Comparison of ENCODE assay signal across 24 mouse cellular contexts in the genomic region with DNA sequence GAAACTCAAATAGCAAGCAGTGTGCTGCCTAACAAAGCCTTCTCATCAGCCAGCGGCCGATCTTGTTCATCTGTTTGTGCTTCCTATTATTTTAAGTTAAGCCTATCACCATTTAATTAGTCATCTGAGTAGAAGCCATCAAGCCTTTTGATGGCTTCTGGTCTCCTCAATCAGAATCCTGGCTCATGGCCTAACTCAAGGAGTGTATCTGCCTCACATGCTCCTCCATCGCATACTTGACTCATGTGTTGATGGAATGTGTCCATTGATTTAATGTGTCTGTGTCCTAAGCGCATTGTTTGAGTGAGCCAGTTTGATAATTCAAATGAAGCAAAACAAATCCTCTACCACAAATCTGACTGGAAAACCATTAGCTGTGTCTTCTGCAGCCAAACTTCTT.
DNase-seq lines count a peak whose midpoint lies in the region; ATAC-seq and TF ChIP-seq lines count a peak whose summit lies in the region.
"Had no signal": no experiment of that assay in that cellular context is flagged by ENCODE, and none has a peak within 500 bp of the region (broad histone marks: within the 10 kb centered on the region; RNA-seq: fewer than 3 reads in every experiment).

No protein-coding gene starts in this region.

- no peak overlapping the region for H3K4me3 ChIP-seq in lung, embryonic 14.5 days (ENCODE audit: low read depth, low read length)
- H3K4me3 ChIP-seq in lung, embryonic 16.5 days (ENCODE audit: low read length): no peak overlapping the region
- H3K4me3 ChIP-seq in lung, adult 2 months (replicated peaks; ENCODE audit: extremely low read depth, low read depth, low read length): no peak overlapping the region
- H3K4me3 ChIP-seq: embryonic facial prominence, embryonic 13.5 days; embryonic facial prominence, embryonic 15.5 days; erythroblast, embryonic 14.5 days; forebrain, embryonic 10.5 days; forebrain, embryonic 12.5 days had no signal

- peak; percentile 61 for DNase-seq in lung, embryonic 14.5 days
- no peak for DNase-seq in lung, postnatal 14 days
- no peak for DNase-seq in lung, adult 2 months
- peak; percentile 3 for DNase-seq in lung, postnatal 36 days
- no peak for DNase-seq in lung, postnatal 4 days
- no peak for DNase-seq in embryo, embryonic 9.5 days (ENCODE audit: extremely low spot score)
- DNase-seq: adrenal gland, adult 8-10 months; adrenal gland, postnatal 14 days; adrenal gland, postnatal 36 days; cerebellum, adult 11-12 months; cerebellum, adult 2 months; cerebellum, adult 9-10 months; cerebellum, postnatal 10 days; cerebellum, postnatal 25 days had no signal

- H3K27ac ChIP-seq in lung, embryonic 14.5 days (ENCODE audit: low read depth): no peak overlapping the region
- peak overlapping the region; percentile 36; the same call in 1 of the 2 replicates for H3K27ac ChIP-seq in lung, embryonic 16.5 days (ENCODE audit: low read length)
- H3K27ac ChIP-seq: embryonic facial prominence, embryonic 13.5 days; embryonic facial prominence, embryonic 15.5 days; forebrain, embryonic 10.5 days; forebrain, embryonic 12.5 days had no signal

- no peak overlapping the region for H3K4me2 ChIP-seq in lung, embryonic 14.5 days
- no peak overlapping the region for H3K4me2 ChIP-seq in lung, embryonic 16.5 days (ENCODE audit: low read depth, low read length)
- H3K4me2 ChIP-seq: embryonic facial prominence, embryonic 13.5 days; embryonic facial prominence, embryonic 15.5 days; forebrain, embryonic 12.5 days had no signal

- ATAC-seq in lung, embryonic 14.5 days (ENCODE audit: insufficient read depth): peak; percentile 52; the same call in 1 of the 2 replicates
- ATAC-seq in lung, embryonic 16.5 days (ENCODE audit: low read depth): peak; percentile 66; the same call in 1 of the 2 replicates
- ATAC-seq: activated CD4-positive, CD25-positive, alpha-beta regulatory T cell, adult 4 months; forebrain, embryonic 14.5 days; forebrain, embryonic 16.5 days; Patski had no signal

- no peak overlapping the region for H3K9ac ChIP-seq in lung, embryonic 14.5 days
- H3K9ac ChIP-seq in lung, embryonic 16.5 days (ENCODE audit: low read length): no peak overlapping the region
- H3K9ac ChIP-seq: embryonic facial prominence, embryonic 13.5 days; embryonic facial prominence, embryonic 15.5 days; forebrain, embryonic 12.5 days had no signal

- WGBS in lung, embryonic 14.5 days: 49% methylated on average over 4 of the region's 4 CpGs
- WGBS in lung, embryonic 16.5 days: 48% methylated on average over 4 of the region's 4 CpGs
- WGBS in lung, adult 2 months: 75% methylated on average over 4 of the region's 4 CpGs

- H3K27me3 ChIP-seq in lung, embryonic 14.5 days (ENCODE audit: insufficient read depth, low read length): no peaks in the 10 kb centered on the region
- H3K27me3 ChIP-seq in lung, embryonic 16.5 days (ENCODE audit: control insufficient read depth, insufficient read depth, low read depth, low read length): no peaks in the 10 kb centered on the region
- H3K27me3 ChIP-seq: embryonic facial prominence, embryonic 13.5 days; embryonic facial prominence, embryonic 15.5 days; forebrain, embryonic 12.5 days; Patski had no signal

- H3K36me3 ChIP-seq in lung, embryonic 14.5 days (ENCODE audit: insufficient read depth): no peaks in the 10 kb centered on the region
- H3K36me3 ChIP-seq in lung, embryonic 16.5 days (ENCODE audit: control insufficient read depth, insufficient read depth, low read length): no peaks in the 10 kb centered on the region
- H3K36me3 ChIP-seq: embryonic facial prominence, embryonic 13.5 days; embryonic facial prominence, embryonic 15.5 days; forebrain, embryonic 10.5 days; forebrain, embryonic 12.5 days had no signal

- TF ChIP-seq POLR2A in lung, adult 2 months (IDR thresholded peaks at IDR 0.05; ENCODE audit: borderline replicate concordance, extremely low read depth, low read depth, low read length): no peak

- no peaks in the 10 kb centered on the region for H3K4me1 ChIP-seq in lung, embryonic 14.5 days (ENCODE audit: insufficient read depth)
- peaks cover 3% of the 10 kb centered on the region; the same call in 1 of the 2 replicates for H3K4me1 ChIP-seq in lung, embryonic 16.5 days (replicated peaks; ENCODE audit: control insufficient read depth, insufficient read depth, low read length)
- no peaks in the 10 kb centered on the region for H3K4me1 ChIP-seq in lung, adult 2 months (ENCODE audit: control insufficient read depth, insufficient read depth, low read length)
- H3K4me1 ChIP-seq: embryonic facial prominence, embryonic 13.5 days; embryonic facial prominence, embryonic 15.5 days; forebrain, embryonic 10.5 days; forebrain, embryonic 12.5 days had no signal

- TF ChIP-seq CTCF in lung, embryonic 14.5 days (IDR thresholded peaks at IDR 0.05; ENCODE audit: low read depth): no peak
- TF ChIP-seq CTCF in lung, adult 2 months (IDR thresholded peaks at IDR 0.05; ENCODE audit: insufficient read depth, low read length): no peak

- H3K9me3 ChIP-seq in lung, embryonic 14.5 days (ENCODE audit: low read depth, low read length): no peaks in the 10 kb centered on the region
- no peaks in the 10 kb centered on the region for H3K9me3 ChIP-seq in lung, embryonic 16.5 days (ENCODE audit: control insufficient read depth, low read length)
- H3K9me3 ChIP-seq: embryonic facial prominence, embryonic 13.5 days; embryonic facial prominence, embryonic 15.5 days; forebrain, embryonic 10.5 days; forebrain, embryonic 12.5 days had no signal

Comparison
In these comparisons a context has a peak if more than half of its experiments do, and no peak if none do; other contexts are left out.
1. DNase-seq: peak in lung, embryonic 14.5 days (single experiment) and lung, postnatal 36 days (single experiment); none in lung, postnatal 14 days (single experiment), lung, adult 2 months (single experiment), lung, postnatal 4 days (0 of 2) and embryo, embryonic 9.5 days (single experiment).